ENCODE assay signal across 8 mouse cellular contexts in genomic region chr12:80406650-80407049, GRCm38 (mm10). TPM values are rescaled to one million over a fixed set of nuclear protein-coding genes. Genes with fewer than 3 reads are reported as not detected.
DNase-seq lines count a peak whose midpoint lies in the region; ATAC-seq and TF ChIP-seq lines count a peak whose summit lies in the region.
"Had no signal": no experiment of that assay in that cellular context is flagged by ENCODE, and none has a peak within 500 bp of the region (broad histone marks: within the 10 kb centered on the region; RNA-seq: fewer than 3 reads in every experiment).

No protein-coding gene starts in this region.

- H3K4me1 ChIP-seq in kidney, embryonic 14.5 days (ENCODE audit: control insufficient read depth, insufficient read depth, low read length): no peaks in the 10 kb centered on the region
- no peaks in the 10 kb centered on the region for H3K4me1 ChIP-seq in embryonic facial prominence, embryonic 10.5 days
- H3K4me1 ChIP-seq: heart, embryonic 15.5 days had no signal

- H3K9me3 ChIP-seq in kidney, embryonic 14.5 days (ENCODE audit: control insufficient read depth, low read length): no peaks in the 10 kb centered on the region
- no peaks in the 10 kb centered on the region for H3K9me3 ChIP-seq in embryonic facial prominence, embryonic 10.5 days
- H3K9me3 ChIP-seq: heart, embryonic 15.5 days had no signal

- no peaks in the 10 kb centered on the region for H3K27me3 ChIP-seq in kidney, embryonic 14.5 days (ENCODE audit: control insufficient read depth, insufficient read depth, low read length)
- no peaks in the 10 kb centered on the region for H3K27me3 ChIP-seq in Patski
- H3K27me3 ChIP-seq in embryonic facial prominence, embryonic 10.5 days (replicated peaks; ENCODE audit: low read depth, poor library complexity, severe bottlenecking): no peaks in the 10 kb centered on the region
- H3K27me3 ChIP-seq: heart, embryonic 15.5 days had no signal

- H3K27ac ChIP-seq in kidney, embryonic 14.5 days (ENCODE audit: low read depth, low read length): no peak overlapping the region
- no peak overlapping the region for H3K27ac ChIP-seq in embryonic facial prominence, embryonic 10.5 days (replicated peaks)
- H3K27ac ChIP-seq: heart, embryonic 15.5 days had no signal

- peak; percentile 74 for TF ChIP-seq CTCF in Patski (IDR thresholded peaks at IDR 0.05)

- in situ Hi-C loops in Patski (cut with MboI; ENCODE audit: low pct_unique_long_range_greater_than_20kb): no loop called here

- H3K36me3 ChIP-seq in kidney, embryonic 14.5 days (ENCODE audit: control insufficient read depth, insufficient read depth, low read length): peaks cover 20% of the 10 kb centered on the region
- peaks cover 56% of the 10 kb centered on the region for H3K36me3 ChIP-seq in embryonic facial prominence, embryonic 10.5 days (replicated peaks)

- no peak overlapping the region for H3K4me3 ChIP-seq in kidney, embryonic 14.5 days (ENCODE audit: low read length)
- no peak overlapping the region for H3K4me3 ChIP-seq in embryonic facial prominence, embryonic 10.5 days
- H3K4me3 ChIP-seq: heart, embryonic 15.5 days had no signal

- no peak overlapping the region for H3K4me2 ChIP-seq in kidney, embryonic 14.5 days (replicated peaks; ENCODE audit: low read depth, low read length)
- H3K4me2 ChIP-seq: heart, embryonic 15.5 days had no signal

- DNase-seq in kidney, adult 9 months: peak; percentile 54
- peak; percentile 28 to 56 for DNase-seq in CD8-positive naive resting alpha-beta T cell, adult 2 months (ENCODE audit: low read depth in 2 of 2, low spot score in 2 of 2)
- no peak for DNase-seq in Patski (ENCODE audit: low read depth, low spot score)
- DNase-seq in embryonic facial prominence, embryonic 10.5 days (ENCODE audit: low spot score): peak; percentile 63
- DNase-seq in lung, postnatal 10 days: peak; percentile 64
- peak; percentile 79 for DNase-seq in testis, postnatal 10 days (ENCODE audit: low spot score)

- no peak for ATAC-seq in kidney, embryonic 14.5 days (ENCODE audit: low FRiP score, low TSS enrichment)
- no peak for ATAC-seq in Patski

- WGBS in kidney, embryonic 14.5 days: 44% methylated on average over 3 of the region's 3 CpGs
- WGBS in embryonic facial prominence, embryonic 10.5 days: 42% methylated on average over 3 of the region's 3 CpGs

- CTCF ChIA-PET in Patski (lab: Charles Lee): interaction anchor here (0.9 to 2.7 kb wide), 6 partner anchors 10 to 34 kb away, joined by 3 to 9 read pairs (median 5); no protein-coding TSS in a partner anchor

- POLR2A ChIA-PET in Patski (lab: Charles Lee): interaction anchor here (0.6 kb wide), 2 partner anchors 187 to 234 kb away, joined by 3 read pairs; no protein-coding TSS in a partner anchor

- no peak overlapping the region for H3K9ac ChIP-seq in kidney, embryonic 14.5 days (ENCODE audit: low read depth, low read length)
- H3K9ac ChIP-seq: heart, embryonic 15.5 days had no signal

RNA-seq across cellular contexts. Expression of gene Dcaf5, which starts 29.8 kb away (rescaled TPM):
- polyA plus RNA-seq in kidney, embryonic 14.5 days (2014; fragmentation: Nextera tagmentation; extraction: Ambion mirVana): 8.6 and 11.2 TPM in 2 replicates
- polyA plus RNA-seq in Patski (2021): 33.2 TPM
- 11.2 and 13.5 TPM in 2 replicates for polyA plus RNA-seq in embryonic facial prominence, embryonic 10.5 days (2016; fragmentation: Nextera tagmentation; extraction: Ambion mirVana)

RNA-seq across cellular contexts. Expression of gene Exd2, which starts 56.2 kb away (rescaled TPM):
- 21.6 and 28.8 TPM in 2 replicates for polyA plus RNA-seq in kidney, embryonic 14.5 days (2014; fragmentation: Nextera tagmentation; extraction: Ambion mirVana)
- polyA plus RNA-seq in Patski (2021): 17.1 TPM
- polyA plus RNA-seq in embryonic facial prominence, embryonic 10.5 days (2016; fragmentation: Nextera tagmentation; extraction: Ambion mirVana): 30.8 and 32.4 TPM in 2 replicates
